Mouse (Mus musculus): ENCODE results near the gene Osbpl2. TPM values are rescaled to one million over a fixed set of nuclear protein-coding genes. Genes with fewer than 3 reads are reported as not detected.

The Osbpl2 gene
- total and polyA plus RNA-seq, 2 experiments = 14.0 to 21.9 TPM

DNA sequence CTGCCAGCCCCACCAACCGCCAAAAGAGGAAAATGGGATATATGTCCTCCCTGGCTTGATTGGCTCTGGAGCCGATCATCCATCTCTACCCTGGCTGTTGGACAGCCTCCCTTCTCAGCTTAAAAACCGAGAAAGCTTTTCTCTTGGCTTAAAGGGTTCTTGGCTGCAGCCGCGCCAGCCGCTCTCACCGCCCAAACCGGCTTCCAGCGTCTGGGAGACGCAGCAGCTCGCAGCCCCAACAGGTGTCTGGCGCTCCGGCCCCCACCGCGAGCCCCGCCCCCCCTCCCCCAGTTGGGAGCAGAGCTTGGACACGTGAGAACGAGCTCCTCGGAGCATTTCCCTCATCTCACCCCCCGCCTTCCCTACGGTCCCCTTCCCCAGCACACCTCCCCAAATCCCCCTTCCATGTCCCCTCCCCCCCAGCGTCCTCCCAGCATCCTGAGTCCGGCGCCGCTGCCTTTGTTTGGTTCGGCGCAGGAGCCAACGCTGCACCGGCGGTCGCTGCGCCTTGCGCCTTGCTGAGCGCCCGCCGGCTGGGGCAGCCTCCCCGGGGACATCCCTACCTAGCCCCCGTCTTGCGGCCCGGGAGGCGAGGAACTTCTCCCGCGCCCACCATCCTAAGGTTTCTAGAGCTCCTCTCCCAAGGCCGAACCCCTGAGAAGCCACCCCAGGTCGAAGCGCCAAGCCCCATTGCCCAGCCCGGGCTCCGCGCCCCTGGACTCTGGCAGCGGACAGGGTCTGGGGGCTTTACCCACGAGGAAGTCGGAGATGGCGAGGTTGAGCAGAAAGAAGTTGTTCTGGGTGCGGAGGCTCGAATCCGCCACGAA, 15.7 kb upstream of the Osbpl2 start:
- H3K4me3 ChIP-seq (ENCODE audit: insufficient read depth, low read depth, low read length) = peak overlapping the region; percentile 60; the same call in 1 of the 2 replicates

DNA sequence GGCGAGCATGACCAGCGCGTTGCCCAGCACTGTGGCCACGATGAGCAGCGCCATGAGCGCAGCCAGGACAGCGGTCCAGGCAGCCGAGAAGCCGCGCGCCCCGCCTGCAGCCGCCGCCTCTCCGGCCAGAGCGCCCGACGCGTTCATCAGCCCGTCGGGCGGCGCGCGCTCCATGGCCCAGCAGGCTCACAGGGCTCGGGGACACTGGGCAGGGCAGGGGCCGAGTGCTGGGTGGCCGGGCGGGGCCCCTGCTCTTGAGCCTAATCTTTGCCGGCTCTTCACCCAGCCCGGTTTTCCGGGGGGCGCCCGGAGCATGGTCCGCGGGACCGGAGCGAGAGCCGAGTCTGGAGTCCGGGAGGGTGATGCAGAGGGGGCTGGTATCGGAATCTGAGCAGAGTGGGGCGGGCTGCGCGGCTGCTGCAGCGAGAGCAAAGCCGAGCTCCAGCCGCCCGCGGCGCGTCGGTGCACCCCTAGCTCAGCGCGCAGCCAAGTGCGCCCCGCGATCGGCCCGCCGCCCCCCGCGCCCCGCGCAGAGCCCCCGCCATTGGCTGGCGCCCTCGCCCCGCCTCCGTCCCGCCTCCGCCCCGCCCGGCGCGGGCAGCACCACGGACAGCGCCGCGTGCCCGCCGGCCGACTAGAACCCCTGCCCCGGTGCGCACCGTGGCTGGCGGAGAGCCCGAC, 15.0 kb upstream of the Osbpl2 start, which contains the start of gene Hrh3:
Gene Hrh3 (minus strand): TSS at position 511 of the 681 bp plus-strand sequence.
- Histone ChIP-seq H3K27ac (replicated peaks; ENCODE audit: insufficient read depth, low read depth, low read length) (no peak within 1 kb of the TSS), H3K79me2 (ENCODE audit: control insufficient read depth, insufficient read depth, low read length) (no peaks in the 10 kb centered on the region), H3K9ac (ENCODE audit: low read depth, low read length) (no peak within 1 kb of the TSS), H3K4me1 (ENCODE audit: control insufficient read depth, insufficient read depth, low read length) (peaks cover 5% of the 10 kb centered on the region; the same call in 1 of the 2 replicates), H3K27me3 (ENCODE audit: control insufficient read depth, insufficient read depth, low read length) (peaks cover 27% of the 10 kb centered on the region), H3K4me3 (ENCODE audit: insufficient read depth, low read depth, low read length) (peak within 1 kb of the TSS; percentile 60; the same call in 1 of the 2 replicates), H3K36me3 (ENCODE audit: control insufficient read depth, insufficient read depth, low read length) (no peaks in the 10 kb centered on the region)
- TF ChIP-seq POLR2A (IDR thresholded peaks at IDR 0.05; ENCODE audit: extremely low read depth, insufficient read depth, low read length) (no peak), CTCF (IDR thresholded peaks at IDR 0.05; ENCODE audit: low read depth, low read length) (no peak)
- under 1% methylated on average over 74 of the region's 87 CpGs for WGBS
- no peak for DNase-seq (ENCODE audit: extremely low read depth, low read depth, low spot score)

More for the DNA sequence above, 15.7 kb upstream of the Osbpl2 start:
- Histone ChIP-seq H3K36me3 (ENCODE audit: control insufficient read depth, insufficient read depth, low read length) (no peaks in the 10 kb centered on the region), H3K27ac (replicated peaks; ENCODE audit: insufficient read depth, low read depth, low read length) (no peak overlapping the region), H3K79me2 (ENCODE audit: control insufficient read depth, insufficient read depth, low read length) (no peaks in the 10 kb centered on the region), H3K9ac (ENCODE audit: low read depth, low read length) (no peak overlapping the region), H3K4me1 (ENCODE audit: control insufficient read depth, insufficient read depth, low read length) (peaks cover 5% of the 10 kb centered on the region; the same call in 1 of the 2 replicates), H3K27me3 (ENCODE audit: control insufficient read depth, insufficient read depth, low read length) (peaks cover 27% of the 10 kb centered on the region)
- DNase-seq (ENCODE audit: extremely low read depth, low read depth, low spot score) = no peak
- WGBS = 4% methylated on average over 54 of the region's 57 CpGs
- TF ChIP-seq POLR2A (IDR thresholded peaks at IDR 0.05; ENCODE audit: extremely low read depth, insufficient read depth, low read length) = no peak
- no peak for TF ChIP-seq CTCF (IDR thresholded peaks at IDR 0.05; ENCODE audit: low read depth, low read length)

DNA sequence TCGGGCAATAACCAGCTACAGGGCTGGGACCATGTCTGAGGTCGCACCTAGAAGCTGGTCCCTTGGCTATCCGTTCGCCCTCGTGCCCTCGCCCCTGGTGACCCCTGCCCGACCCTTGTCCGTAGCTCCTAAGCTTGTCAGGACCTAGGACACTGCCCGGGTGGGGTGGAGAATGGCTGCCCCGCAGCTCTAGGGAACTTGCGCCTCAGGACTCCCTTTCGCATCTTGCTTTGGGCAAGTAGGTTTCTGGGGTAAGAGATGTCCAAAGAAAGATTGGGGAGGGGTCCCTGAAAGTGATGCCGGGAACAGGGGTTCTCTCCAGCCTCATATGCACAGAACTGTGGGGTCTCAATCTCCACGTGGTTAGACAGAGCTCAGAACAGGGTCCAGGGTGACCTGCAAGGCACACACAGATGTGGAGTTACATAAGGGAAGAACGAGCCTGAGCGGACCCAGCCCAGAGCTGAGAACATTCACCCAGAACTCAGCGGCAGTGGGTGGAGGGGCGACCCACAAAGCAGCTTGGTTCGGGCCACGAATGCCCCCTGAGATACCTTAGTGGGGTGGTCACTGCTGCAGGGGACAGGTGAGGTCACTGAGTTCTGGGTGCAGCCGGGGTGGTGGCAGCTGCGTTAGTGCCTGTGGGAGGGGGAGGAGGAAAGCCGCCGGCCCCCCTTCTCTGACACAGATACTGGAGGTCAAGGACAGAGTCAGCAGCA, 14.3 kb upstream of the Osbpl2 start:
- Histone ChIP-seq H3K9ac (ENCODE audit: low read depth, low read length) (no peak overlapping the region), H3K4me1 (ENCODE audit: control insufficient read depth, insufficient read depth, low read length) (peaks cover 5% of the 10 kb centered on the region; the same call in 1 of the 2 replicates), H3K79me2 (ENCODE audit: control insufficient read depth, insufficient read depth, low read length) (no peaks in the 10 kb centered on the region), H3K4me3 (ENCODE audit: insufficient read depth, low read depth, low read length) (peak overlapping the region; percentile 47; the same call in 1 of the 2 replicates), H3K27me3 (ENCODE audit: control insufficient read depth, insufficient read depth, low read length) (peaks cover 24% of the 10 kb centered on the region), H3K36me3 (ENCODE audit: control insufficient read depth, insufficient read depth, low read length) (no peaks in the 10 kb centered on the region), H3K27ac (replicated peaks; ENCODE audit: insufficient read depth, low read depth, low read length) (no peak overlapping the region)
- no peak for DNase-seq (ENCODE audit: extremely low read depth, low read depth, low spot score)
- no peak for TF ChIP-seq CTCF (IDR thresholded peaks at IDR 0.05; ENCODE audit: low read depth, low read length)
- no peak for TF ChIP-seq POLR2A (IDR thresholded peaks at IDR 0.05; ENCODE audit: extremely low read depth, insufficient read depth, low read length)
- 10% methylated on average over 24 of the region's 24 CpGs for WGBS

DNA sequence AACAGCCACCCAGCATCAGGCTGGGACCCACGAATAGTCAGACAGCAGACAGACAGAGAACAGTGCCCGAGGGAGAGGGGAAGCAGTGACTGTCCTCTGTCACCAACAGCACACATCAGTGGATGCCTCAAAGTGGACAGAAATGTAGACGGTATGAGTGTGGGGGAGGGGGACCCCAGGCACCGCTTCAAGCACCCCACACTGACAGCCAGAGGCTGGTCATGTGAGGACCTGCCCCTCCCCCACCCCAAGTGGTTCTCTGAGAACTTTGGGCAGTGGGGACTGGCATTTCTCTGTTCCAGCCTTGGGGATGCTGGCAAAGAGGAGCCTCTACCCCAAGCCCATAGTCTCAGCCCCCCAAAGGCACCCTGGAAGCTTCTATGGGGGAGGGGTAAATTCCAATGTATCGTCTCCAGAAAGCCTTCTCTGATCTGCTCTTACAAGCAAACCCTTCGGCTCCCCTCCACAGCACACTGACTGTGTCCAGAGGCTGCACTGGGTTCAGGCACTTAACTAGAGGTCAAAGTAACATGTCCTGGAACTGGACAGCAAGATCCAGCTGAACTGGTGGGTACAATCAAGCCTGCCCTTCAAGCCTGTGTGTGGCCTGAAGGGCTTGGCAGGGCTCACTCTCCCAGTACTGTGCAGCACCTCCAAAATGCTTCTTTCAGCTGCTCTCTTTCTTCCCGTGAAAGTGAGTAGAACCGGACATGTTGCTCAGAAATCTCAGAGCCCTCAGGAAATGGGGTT, 13.5 kb upstream of the Osbpl2 start:
- no peak overlapping the region for H3K9ac ChIP-seq (ENCODE audit: low read depth, low read length)
- H3K4me1 ChIP-seq (ENCODE audit: control insufficient read depth, insufficient read depth, low read length) = peaks cover 5% of the 10 kb centered on the region; the same call in 1 of the 2 replicates
- H3K4me3 ChIP-seq (ENCODE audit: insufficient read depth, low read depth, low read length) = no peak overlapping the region
- DNase-seq (ENCODE audit: extremely low read depth, low read depth, low spot score) = no peak
- TF ChIP-seq POLR2A (IDR thresholded peaks at IDR 0.05; ENCODE audit: extremely low read depth, insufficient read depth, low read length) (no peak), CTCF (IDR thresholded peaks at IDR 0.05; ENCODE audit: low read depth, low read length) (no peak)
- peaks cover 17% of the 10 kb centered on the region for H3K27me3 ChIP-seq (ENCODE audit: control insufficient read depth, insufficient read depth, low read length)
- 38% methylated on average over 8 of the region's 8 CpGs for WGBS
- no peaks in the 10 kb centered on the region for H3K79me2 ChIP-seq (ENCODE audit: control insufficient read depth, insufficient read depth, low read length)
- no peak overlapping the region for H3K27ac ChIP-seq (replicated peaks; ENCODE audit: insufficient read depth, low read depth, low read length)
- H3K36me3 ChIP-seq (ENCODE audit: control insufficient read depth, insufficient read depth, low read length) = no peaks in the 10 kb centered on the region

DNA sequence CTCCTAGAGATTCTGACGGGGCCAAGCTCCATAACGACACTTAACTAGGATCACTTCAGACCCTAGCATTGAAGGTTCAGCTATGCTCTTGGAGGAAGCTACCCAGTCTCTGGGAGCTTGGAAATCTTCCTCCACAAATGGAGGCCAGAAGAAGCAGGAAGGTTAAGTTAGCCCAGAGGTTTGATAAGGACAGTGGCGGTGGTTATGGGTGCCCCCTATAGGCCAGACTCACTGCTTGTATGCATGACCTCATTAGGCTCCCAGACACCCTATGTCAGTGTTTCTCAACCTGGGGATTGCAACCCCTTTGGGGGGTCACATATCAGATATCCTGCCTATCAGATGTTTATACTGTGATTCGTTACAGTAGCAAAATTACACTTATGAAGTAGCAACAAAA, 12.0 kb upstream of the Osbpl2 start:
- peaks cover 11% of the 10 kb centered on the region for H3K27me3 ChIP-seq (ENCODE audit: control insufficient read depth, insufficient read depth, low read length)

More for the DNA sequence above, 12.0 kb upstream of the Osbpl2 start:
- H3K4me1 ChIP-seq (ENCODE audit: control insufficient read depth, insufficient read depth, low read length) = peaks cover 5% of the 10 kb centered on the region; the same call in 1 of the 2 replicates
- no peak for TF ChIP-seq POLR2A (IDR thresholded peaks at IDR 0.05; ENCODE audit: extremely low read depth, insufficient read depth, low read length)
- TF ChIP-seq CTCF (IDR thresholded peaks at IDR 0.05; ENCODE audit: low read depth, low read length) = no peak
- H3K9ac ChIP-seq (ENCODE audit: low read depth, low read length) = no peak overlapping the region
- no peak for DNase-seq (ENCODE audit: extremely low read depth, low read depth, low spot score)
- H3K36me3 ChIP-seq (ENCODE audit: control insufficient read depth, insufficient read depth, low read length) = no peaks in the 10 kb centered on the region
- no peak overlapping the region for H3K4me3 ChIP-seq (ENCODE audit: insufficient read depth, low read depth, low read length)
- 73% methylated on average over 4 of the region's 4 CpGs for whole genome bisulfite sequencing
- H3K79me2 ChIP-seq (ENCODE audit: control insufficient read depth, insufficient read depth, low read length) = no peaks in the 10 kb centered on the region
- H3K27ac ChIP-seq (replicated peaks; ENCODE audit: insufficient read depth, low read depth, low read length) = no peak overlapping the region

All from liver, adult 2 months (tissue).